Mouse (Mus musculus) megakaryocyte, embryonic 14.5 days (primary cell): ENCODE data around the gene Rcor1. TPM values are rescaled to one million over a fixed set of nuclear protein-coding genes. Genes with fewer than 3 reads are reported as not detected.
A peak's percentile ranks its signal among the peaks of the same experiment; 100 is the strongest.

ENCODE experiments used
- H3K27me3 ChIP-seq: replicated peaks from 2 replicates; pipeline ENCODE3; 2012; ENCODE audit warnings: inconsistent platforms
- H3K36me3 ChIP-seq: replicated peaks from 2 replicates; pipeline ENCODE3; 2012; ENCODE audit warnings: low read length, inconsistent platforms, mixed read lengths
- H3K4me1 ChIP-seq: 2 replicates; pipeline ENCODE4 v1.6.1; 2012; ENCODE audit warnings: inconsistent platforms
- H3K4me3 ChIP-seq: replicated peaks from 2 replicates; pipeline ENCODE3; 2012; ENCODE audit warnings: moderate library complexity, mild to moderate bottlenecking, inconsistent platforms
- H3K9me3 ChIP-seq: 2 replicates; pipeline ENCODE4 v1.6.1; 2012; ENCODE audit warnings: inconsistent platforms
- FLI1 ChIP-seq: IDR thresholded peaks from 2 replicates; pipeline ENCODE4 v1.6.1; 2012; ENCODE audit warnings: low read length, inconsistent platforms, mixed read lengths
- GATA1 ChIP-seq: IDR thresholded peaks from 3 replicates; pipeline ENCODE4 v1.6.1; 2012; ENCODE audit warnings: mixed read lengths, low read length, inconsistent platforms, borderline replicate concordance
- polyA plus RNA-seq: library from polyadenylated mRNA; stranded (reverse); fragments of >175 nt; gene quantifications from 2 replicates; pipeline ENCODE4 v1.2.3, GENCODE M21; 2012; ENCODE audit warnings: low replicate concordance; ENCODE audit not compliant: insufficient read depth

The Rcor1 gene
- polyA plus RNA-seq, 1 experiment: 2.9 TPM

- Histone ChIP-seq H3K9me3 (peaks cover 13% of the 10 kb centered on the region), H3K27me3 (peaks cover 16% of the 10 kb centered on the region), H3K4me3 (no peak overlapping the region), H3K4me1 (peaks cover 22% of the 10 kb centered on the region), H3K36me3 (peaks cover 5% of the 10 kb centered on the region)
- TF ChIP-seq GATA1 (no peak), FLI1 (no peak)
Measured at GRCm38 (mm10) chr12:111000956-111001355, 38.2 kb upstream of the Rcor1 start.

GRCm38 (mm10) chr12:111004142-111004541, 35.0 kb upstream of the Rcor1 start:
- TF ChIP-seq FLI1: no peak
- no peak for TF ChIP-seq GATA1
- no peaks in the 10 kb centered on the region for H3K9me3 ChIP-seq
- H3K4me1 ChIP-seq: peaks cover 54% of the 10 kb centered on the region
- H3K27me3 ChIP-seq: peaks cover 16% of the 10 kb centered on the region
- no peak overlapping the region for H3K4me3 ChIP-seq
- H3K36me3 ChIP-seq: no peaks in the 10 kb centered on the region

GRCm38 (mm10) chr12:111005803-111006202, 33.3 kb upstream of the Rcor1 start:
- Histone ChIP-seq H3K4me1 (peaks cover 70% of the 10 kb centered on the region), H3K27me3 (peaks cover 14% of the 10 kb centered on the region), H3K4me3 (no peak overlapping the region), H3K9me3 (no peaks in the 10 kb centered on the region), H3K36me3 (no peaks in the 10 kb centered on the region)
- no peak for TF ChIP-seq GATA1
- TF ChIP-seq FLI1: no peak

- H3K4me1 ChIP-seq: peaks cover 75% of the 10 kb centered on the region
- no peaks in the 10 kb centered on the region for H3K36me3 ChIP-seq
- no peaks in the 10 kb centered on the region for H3K9me3 ChIP-seq
- H3K27me3 ChIP-seq: peaks cover 9% of the 10 kb centered on the region
- no peak overlapping the region for H3K4me3 ChIP-seq
- TF ChIP-seq GATA1: no peak
- no peak for TF ChIP-seq FLI1
Measured at GRCm38 (mm10) chr12:111006339-111006738, 32.8 kb upstream of the Rcor1 start.

- peaks cover 86% of the 10 kb centered on the region for H3K4me1 ChIP-seq
- H3K4me3 ChIP-seq: peak overlapping the region; percentile 73
- H3K36me3 ChIP-seq: no peaks in the 10 kb centered on the region
- H3K27me3 ChIP-seq: peaks cover 3% of the 10 kb centered on the region
- TF ChIP-seq GATA1: no peak
- no peak for TF ChIP-seq FLI1
- no peaks in the 10 kb centered on the region for H3K9me3 ChIP-seq
Measured at GRCm38 (mm10) chr12:111007134-111008103, 31.7 kb upstream of the Rcor1 start.

- H3K4me3 ChIP-seq: no peak overlapping the region
- H3K27me3 ChIP-seq: no peaks in the 10 kb centered on the region
- H3K36me3 ChIP-seq: no peaks in the 10 kb centered on the region
- H3K9me3 ChIP-seq: no peaks in the 10 kb centered on the region
- TF ChIP-seq FLI1 (no peak), GATA1 (no peak)
- peaks cover 92% of the 10 kb centered on the region for H3K4me1 ChIP-seq
Measured at GRCm38 (mm10) chr12:111008500-111009490, 30.4 kb upstream of the Rcor1 start.

GRCm38 (mm10) chr12:111009615-111010257, 29.4 kb upstream of the Rcor1 start:
- TF ChIP-seq FLI1 (no peak), GATA1 (no peak)
- no peaks in the 10 kb centered on the region for H3K9me3 ChIP-seq
- H3K4me1 ChIP-seq: peaks cover 90% of the 10 kb centered on the region
- no peaks in the 10 kb centered on the region for H3K27me3 ChIP-seq
- no peaks in the 10 kb centered on the region for H3K36me3 ChIP-seq
- H3K4me3 ChIP-seq: no peak overlapping the region

GRCm38 (mm10) chr12:111016807-111017206, 22.3 kb upstream of the Rcor1 start:
- Histone ChIP-seq H3K4me3 (no peak overlapping the region), H3K36me3 (no peaks in the 10 kb centered on the region), H3K27me3 (peaks cover 4% of the 10 kb centered on the region), H3K9me3 (no peaks in the 10 kb centered on the region), H3K4me1 (peaks cover 63% of the 10 kb centered on the region)
- no peak for TF ChIP-seq FLI1
- TF ChIP-seq GATA1: no peak

- TF ChIP-seq FLI1 (no peak), GATA1 (no peak)
Measured at GRCm38 (mm10) chr12:111018068-111018467, 21.1 kb upstream of the Rcor1 start.

More at GRCm38 (mm10) chr12:111018068-111018467, 21.1 kb upstream of the Rcor1 start:
- H3K4me1 ChIP-seq: peaks cover 56% of the 10 kb centered on the region
- H3K9me3 ChIP-seq: no peaks in the 10 kb centered on the region
- peaks cover 4% of the 10 kb centered on the region for H3K27me3 ChIP-seq
- no peaks in the 10 kb centered on the region for H3K36me3 ChIP-seq
- no peak overlapping the region for H3K4me3 ChIP-seq
